Mouse (Mus musculus) MEL (cell line): ENCODE results near the gene Ica1l. TPM values are rescaled to one million over a fixed set of nuclear protein-coding genes. Genes with fewer than 3 reads are reported as not detected.

ENCODE experiments used
- DNase-seq: peaks from one replicate; pipeline ENCODE4 v3.0.0; 2011; ENCODE audit warnings: low read depth, low spot score
- H3K27ac ChIP-seq: 2 replicates; pipeline ENCODE4 v1.5.1; 2012; ENCODE audit warnings: low read depth, mild to moderate bottlenecking, control low read depth, low read length, moderate library complexity; ENCODE audit not compliant: control insufficient read depth
- H3K27me3 ChIP-seq, 2 experiments: fragments of 150-350 bp in 1 of 2; sonication (generic) in 1 of 2; 2 replicates each; pipeline ENCODE4 v1.6.1; 2012; ENCODE audit warnings: low read length in 2 of 2, mild to moderate bottlenecking in 2 of 2, improper control_type of control experiment in 1 of 2, moderate library complexity in 1 of 2; ENCODE audit not compliant: insufficient read depth in 2 of 2, control insufficient read depth in 1 of 2
- H3K36me3 ChIP-seq, 2 experiments: 2 replicates each; pipeline ENCODE4 v1.6.1; 2012 to 2014; ENCODE audit warnings: low read length in 2 of 2, improper control_type of control experiment in 1 of 2, inconsistent platforms in 1 of 2, mild to moderate bottlenecking in 1 of 2; ENCODE audit not compliant: insufficient read depth in 2 of 2, control insufficient read depth in 1 of 2
- H3K4me1 ChIP-seq, 2 experiments: fragments of 150-350 bp in 1 of 2; sonication (generic) in 1 of 2; 2 replicates each; pipeline ENCODE4 v1.6.1; 2012; ENCODE audit warnings: low read length in 2 of 2, improper control_type of control experiment in 1 of 2, mild to moderate bottlenecking in 1 of 2; ENCODE audit not compliant: insufficient read depth in 2 of 2, control insufficient read depth in 1 of 2
- H3K4me3 ChIP-seq, 2 experiments: fragments of 150-350 bp in 1 of 2; sonication (generic) in 1 of 2; 2 replicates each; pipeline ENCODE4 v1.5.1; 2012; ENCODE audit warnings: low read depth in 2 of 2, low read length in 2 of 2, mild to moderate bottlenecking in 2 of 2, moderate library complexity in 2 of 2, control low read depth in 1 of 2, improper control_type of control experiment in 1 of 2; ENCODE audit not compliant: control insufficient read depth in 1 of 2, insufficient read depth in 1 of 2
- H3K79me2 ChIP-seq: 2 replicates; pipeline ENCODE4 v1.6.1; 2012; ENCODE audit warnings: mild to moderate bottlenecking, low read length, moderate library complexity; ENCODE audit not compliant: control insufficient read depth, poor library complexity, insufficient read depth
- H3K9ac ChIP-seq: 2 replicates; pipeline ENCODE4 v1.6.1; 2012; ENCODE audit warnings: low read depth, mild to moderate bottlenecking, control low read depth, low read length, moderate library complexity; ENCODE audit not compliant: control insufficient read depth, poor library complexity, severe bottlenecking
- H3K9me3 ChIP-seq: fragments of 150-350 bp; sonication (generic); replicated peaks from 2 replicates; pipeline ENCODE4 v1.6.1; 2012; ENCODE audit warnings: mild to moderate bottlenecking, low read length, improper control_type of control experiment, moderate library complexity; ENCODE audit not compliant: insufficient read depth
- BHLHE40 ChIP-seq: IDR thresholded peaks from 2 replicates; pipeline ENCODE4 v1.6.1; 2012; ENCODE audit warnings: low read depth, mild to moderate bottlenecking, inconsistent platforms, low read length, improper control_type of control experiment, borderline replicate concordance
- CHD1 ChIP-seq: IDR thresholded peaks from 2 replicates; pipeline ENCODE4 v1.6.1; 2012; ENCODE audit warnings: low read depth, mild to moderate bottlenecking, inconsistent platforms, low read length, improper control_type of control experiment
- CTCF ChIP-seq, 3 experiments: IDR thresholded peaks in 2 of 3; conservative IDR thresholded peaks in 1 of 3; 2 replicates each; pipeline ENCODE4 v1.5.1; 2011 to 2012; ENCODE audit warnings: low read length in 3 of 3, low read depth in 2 of 3, mild to moderate bottlenecking in 2 of 3, improper control_type of control experiment in 1 of 3, inconsistent platforms in 1 of 3, mixed read lengths in 1 of 3, moderate library complexity in 1 of 3; ENCODE audit not compliant: control insufficient read depth in 1 of 3, insufficient read depth in 1 of 3, poor library complexity in 1 of 3, severe bottlenecking in 1 of 3
- E2F4 ChIP-seq: IDR thresholded peaks from 2 replicates; pipeline ENCODE4 v1.6.1; 2011; ENCODE audit warnings: low read depth, low read length, improper control_type of control experiment, borderline replicate concordance
- GABPA ChIP-seq: IDR thresholded peaks from 2 replicates; pipeline ENCODE4 v1.6.1; 2012; ENCODE audit warnings: low read depth, mild to moderate bottlenecking, inconsistent platforms, low read length, improper control_type of control experiment, moderate library complexity
- KAT2A ChIP-seq: conservative IDR thresholded peaks from 2 replicates; pipeline ENCODE4 v1.6.1; 2012; ENCODE audit warnings: low read depth, low read length, improper control_type of control experiment, inconsistent platforms
- MXI1 ChIP-seq: IDR thresholded peaks from 2 replicates; pipeline ENCODE4 v1.6.1; 2011; ENCODE audit warnings: mild to moderate bottlenecking, low read depth, low read length, improper control_type of control experiment
- MYB ChIP-seq: IDR thresholded peaks from 2 replicates; pipeline ENCODE4 v1.6.1; 2011; ENCODE audit warnings: mild to moderate bottlenecking, low read depth, low read length, improper control_type of control experiment
- MYC ChIP-seq: IDR thresholded peaks from 2 replicates; pipeline ENCODE4 v1.6.1; 2011; ENCODE audit warnings: low read depth, mild to moderate bottlenecking, low read length, improper control_type of control experiment, moderate library complexity
- NELFE ChIP-seq: IDR thresholded peaks from 2 replicates; pipeline ENCODE4 v1.6.1; 2011; ENCODE audit warnings: low read depth, low read length, improper control_type of control experiment
- NRF1 ChIP-seq: IDR thresholded peaks from 2 replicates; pipeline ENCODE4 v1.6.1; 2014; ENCODE audit warnings: low read depth, mild to moderate bottlenecking, inconsistent platforms, low read length, improper control_type of control experiment, moderate library complexity; ENCODE audit not compliant: poor library complexity, insufficient read depth, severe bottlenecking
- POLR2AphosphoS2 ChIP-seq: IDR thresholded peaks from 2 replicates; pipeline ENCODE4 v1.6.1; 2011; ENCODE audit warnings: low read length, improper control_type of control experiment
- POLR2AphosphoS5 ChIP-seq: IDR thresholded peaks from 2 replicates; pipeline ENCODE4 v1.6.1; 2012; ENCODE audit warnings: low read depth, borderline replicate concordance, mild to moderate bottlenecking, inconsistent platforms, low read length, moderate library complexity, mixed read lengths
- RAD21 ChIP-seq: IDR thresholded peaks from 2 replicates; pipeline ENCODE4 v1.6.1; 2011; ENCODE audit warnings: mild to moderate bottlenecking, low read depth, low read length, improper control_type of control experiment
- SMC3 ChIP-seq: IDR thresholded peaks from 2 replicates; pipeline ENCODE4 v1.6.1; 2011; ENCODE audit warnings: low read depth, low read length, improper control_type of control experiment
- UBTF ChIP-seq: IDR thresholded peaks from 2 replicates; pipeline ENCODE4 v1.6.1; 2012; ENCODE audit warnings: low read depth, mild to moderate bottlenecking, inconsistent platforms, low read length, improper control_type of control experiment, moderate library complexity, borderline replicate concordance; ENCODE audit not compliant: insufficient read depth
- USF1 ChIP-seq: IDR thresholded peaks from 2 replicates; pipeline ENCODE4 v1.6.1; 2014; ENCODE audit warnings: low read depth, mild to moderate bottlenecking, inconsistent platforms, low read length, improper control_type of control experiment, moderate library complexity
- USF2 ChIP-seq, 2 experiments: IDR thresholded peaks; 2 replicates each; pipeline ENCODE4 v1.6.1; 2011 to 2012; ENCODE audit warnings: improper control_type of control experiment in 2 of 2, low read length in 2 of 2, borderline replicate concordance in 1 of 2, inconsistent platforms in 1 of 2, low read depth in 1 of 2, mild to moderate bottlenecking in 1 of 2; ENCODE audit not compliant: insufficient read depth in 1 of 2
- ZC3H11A ChIP-seq: IDR thresholded peaks from 2 replicates; pipeline ENCODE4 v1.6.1; 2012; ENCODE audit warnings: low read depth, mild to moderate bottlenecking, inconsistent platforms, low read length, improper control_type of control experiment
- ZKSCAN1 ChIP-seq: IDR thresholded peaks from 2 replicates; pipeline ENCODE4 v1.6.1; 2012; ENCODE audit warnings: low read depth, mild to moderate bottlenecking, inconsistent platforms, low read length, improper control_type of control experiment, moderate library complexity
- polyA plus RNA-seq, 2 experiments: library from polyadenylated mRNA; stranded (reverse) in 1 of 2; unstranded in 1 of 2; fragments of >175 nt in 1 of 2; fragments of >200 nt in 1 of 2; gene quantifications; 2 replicates each; pipeline versions ENCODE4 v1.2.1 to v1.2.4; 2012; ENCODE audit warnings: low replicate concordance in 2 of 2, low read depth in 1 of 2; ENCODE audit not compliant: insufficient read length in 2 of 2, insufficient read depth in 1 of 2, missing spikeins in 1 of 2
- total RNA-seq: library from RNA; depleted of rRNA; stranded (reverse); fragments of 300-350 nt; gene quantifications from 2 replicates; pipeline ENCODE4 v1.2.3, GENCODE M21; 2012

Ica1l gene
- total and polyA plus RNA-seq, 3 experiments, result 4.9 to 6.2 TPM; not detected in 1

DNA sequence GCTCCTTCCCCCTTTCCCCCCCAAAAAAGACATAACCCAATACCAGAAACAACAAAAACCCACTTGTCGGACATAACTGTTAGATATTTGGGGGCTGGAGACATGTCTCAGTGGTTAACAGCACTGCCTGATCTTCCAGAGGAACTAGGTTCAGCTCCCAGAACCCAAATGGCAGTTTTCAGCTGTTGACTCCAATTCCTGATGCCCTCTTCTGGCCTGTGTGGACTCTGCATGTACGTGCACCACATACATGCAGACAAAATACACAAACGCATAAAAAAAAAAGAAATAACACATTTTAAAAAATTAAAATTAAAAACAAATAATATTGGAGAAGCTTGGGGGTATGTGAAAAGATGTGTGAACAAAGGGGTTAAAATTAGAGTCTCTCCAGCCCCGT lies 75.7 kb downstream of the Ica1l start:
- H3K9me3 ChIP-seq, result no peaks in the 10 kb centered on the region
- no peaks in the 10 kb centered on the region for H3K4me1 ChIP-seq
- peaks cover 0 to 6% of the 10 kb centered on the region in 2 experiments; a peak in 2 of 4 replicates for H3K36me3 ChIP-seq
- no peak overlapping the region for H3K27ac ChIP-seq
- H3K4me3 ChIP-seq, result no peak overlapping the region
- H3K27me3 ChIP-seq, result no peaks in the 10 kb centered on the region
- DNase-seq, result peak; percentile 50
- TF ChIP-seq POLR2AphosphoS2 (no peak), ZC3H11A (peak; percentile 67), CTCF (IDR thresholded peaks at IDR 0.05 in 2 of 3, conservative IDR thresholded peaks at IDR 0.05 in 1 of 3; ENCODE audit: control insufficient read depth in 1 of 3, insufficient read depth in 1 of 3, low read depth in 2 of 3, low read length in 3 of 3, poor library complexity in 1 of 3, severe bottlenecking in 1 of 3) (peak; percentile 25 to 63 (median 60); a peak in 4 of 6 replicates), SMC3 (peak; percentile 79), RAD21 (peak; percentile 56)
- H3K9ac ChIP-seq, result no peak overlapping the region
- H3K79me2 ChIP-seq, result no peaks in the 10 kb centered on the region

DNA sequence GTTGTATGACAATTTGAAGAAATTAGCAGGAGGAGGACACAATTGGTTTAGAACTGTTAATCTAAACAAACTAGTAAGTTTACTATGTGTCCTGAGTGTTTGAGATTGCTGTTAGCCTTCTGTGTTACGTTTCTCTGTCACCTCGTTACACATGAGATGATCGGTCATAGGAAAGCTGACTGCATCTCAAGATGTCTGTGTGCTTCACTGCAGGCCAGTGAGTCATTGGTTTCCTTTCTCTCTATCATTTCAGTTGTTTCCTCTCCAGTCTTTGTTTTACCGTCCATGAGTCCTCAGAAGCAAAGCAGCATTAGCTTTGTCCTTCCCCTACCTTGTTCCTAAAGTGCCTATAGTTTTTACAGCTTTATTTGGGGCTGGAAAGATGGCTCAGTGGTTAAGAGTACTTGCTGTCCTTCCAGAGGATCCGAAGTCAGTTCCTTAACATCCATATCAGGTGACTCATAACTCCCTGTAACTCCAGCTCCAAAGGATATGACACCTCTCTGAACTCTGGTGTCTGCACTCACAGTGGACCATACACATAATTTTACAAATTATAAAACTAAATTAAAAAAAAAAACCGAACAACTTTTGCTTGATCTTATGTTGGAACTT lies 76.7 kb downstream of the Ica1l start:
- peaks cover 0 to 7% of the 10 kb centered on the region in 2 experiments; a peak in 2 of 4 replicates for H3K36me3 ChIP-seq
- TF ChIP-seq GABPA, result no peak
- TF ChIP-seq MXI1, result no peak
- no peak for TF ChIP-seq UBTF
- TF ChIP-seq MYB, result no peak
- TF ChIP-seq USF2 (IDR thresholded peaks at IDR 0.05; ENCODE audit: borderline replicate concordance in 1 of 2, insufficient read depth in 1 of 2, low read depth in 1 of 2, low read length in 2 of 2), result no peak
- no peak for TF ChIP-seq E2F4
- no peak for TF ChIP-seq BHLHE40
- no peak for TF ChIP-seq USF1
- no peak for TF ChIP-seq KAT2A
- TF ChIP-seq POLR2AphosphoS2, result no peak
- no peak for TF ChIP-seq NRF1
- no peak for TF ChIP-seq ZC3H11A
- no peak for TF ChIP-seq POLR2AphosphoS5
- TF ChIP-seq MYC, result no peak
- no peak for TF ChIP-seq NELFE
- no peak for TF ChIP-seq CHD1
- no peak for TF ChIP-seq ZKSCAN1
- TF ChIP-seq SMC3, result no peak
- TF ChIP-seq, all 39 proteins: peak for 0
- H3K27ac ChIP-seq, result no peak overlapping the region

More for the DNA sequence above, 76.7 kb downstream of the Ica1l start:
- H3K9me3 ChIP-seq, result no peaks in the 10 kb centered on the region
- DNase-seq, result no peak
- H3K79me2 ChIP-seq, result no peaks in the 10 kb centered on the region
- no peak overlapping the region for H3K4me3 ChIP-seq
- H3K27me3 ChIP-seq, result no peaks in the 10 kb centered on the region
- no peaks in the 10 kb centered on the region for H3K4me1 ChIP-seq
- no peak overlapping the region for H3K9ac ChIP-seq
